Mouse (Mus musculus) cerebellum, adult 18-20 months (tissue): ENCODE data around the gene Serpinb6e.

Source experiments
- DNase-seq, 2 experiments: peaks; one replicate each; pipeline ENCODE4 v3.0.0; 2021

Gene Serpinb6e

DNA sequence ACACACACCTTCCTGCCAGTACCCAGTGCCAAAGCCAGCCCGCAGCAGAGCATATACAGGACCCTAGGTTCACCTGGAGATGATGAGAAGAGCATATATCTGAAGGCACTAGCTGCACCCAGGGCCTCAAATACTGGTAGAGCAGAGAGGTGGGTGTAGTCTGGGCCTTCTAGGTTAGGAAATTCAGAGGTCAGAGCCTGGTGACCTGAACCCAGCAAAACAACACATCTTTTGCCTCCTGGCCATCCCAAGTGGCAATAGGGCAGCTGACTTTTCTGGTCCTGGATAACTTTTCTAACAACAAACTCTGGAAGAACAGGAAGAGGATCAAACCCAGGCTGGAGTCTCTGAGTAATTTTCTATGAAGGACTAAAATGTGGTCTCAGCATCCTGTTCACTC, at the start of gene Serpinb6e:
TSS of gene Serpinb6e (minus strand) at position 101 of the 400 bp plus-strand sequence.
- DNase-seq: no peak

- no peak for DNase-seq
Measured at GRCm38 (mm10) chr13:33830751-33831150, 12.5 kb downstream of the Serpinb6e start.

DNA sequence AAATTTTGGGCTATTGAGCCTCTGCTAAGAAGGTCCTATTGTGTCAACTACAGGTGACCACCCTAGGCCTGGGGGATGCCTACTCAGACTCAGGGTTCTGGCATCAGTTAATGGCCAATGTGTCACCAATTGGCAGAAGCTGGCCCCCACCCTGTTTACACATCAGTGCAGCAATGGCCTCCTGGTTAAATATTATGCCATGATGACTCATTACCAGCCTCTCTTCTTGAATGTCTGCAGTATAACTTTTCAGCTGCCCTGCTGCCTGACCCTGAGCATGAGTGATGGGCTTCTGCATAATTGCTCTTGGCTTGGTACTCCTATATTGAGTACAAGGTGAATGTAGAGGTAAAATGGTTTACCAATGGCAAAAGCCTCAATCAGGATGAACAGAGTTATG, 19.8 kb downstream of the Serpinb6e start:
- no peak for DNase-seq

DNA sequence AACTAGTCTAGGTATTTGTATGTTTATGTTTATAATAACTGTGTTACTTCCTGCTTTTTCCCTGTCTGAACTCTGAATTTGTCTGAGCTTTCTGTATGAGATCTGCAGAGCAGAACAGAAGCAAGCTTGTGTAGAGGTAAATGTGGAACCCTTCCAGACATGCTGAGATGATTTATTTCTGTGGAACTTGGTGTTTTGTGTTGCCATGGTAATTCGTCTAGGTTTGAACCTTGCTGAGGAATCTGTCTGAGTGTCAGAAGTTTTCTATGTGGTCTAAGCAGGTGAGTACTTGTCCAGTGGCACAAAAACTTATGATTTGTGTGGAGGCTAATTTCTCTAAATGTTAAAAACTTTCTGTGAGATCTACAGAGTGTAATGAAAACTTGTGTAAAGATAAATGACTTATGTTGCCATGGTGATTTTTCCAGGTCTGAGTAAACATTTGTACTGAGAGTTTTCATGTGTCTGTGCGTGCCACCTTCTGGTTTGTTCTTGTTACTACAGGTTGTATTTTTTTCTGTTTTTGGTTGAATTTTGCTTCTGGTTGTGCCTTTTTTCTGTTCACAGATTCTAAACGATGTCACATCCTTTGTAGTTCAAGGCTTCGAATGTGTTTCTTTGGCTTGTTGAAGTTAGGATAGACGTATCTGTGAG, 21.6 kb downstream of the Serpinb6e start:
- no peak for DNase-seq
